Mouse (Mus musculus) kidney, postnatal 10 days (tissue): ENCODE data around the gene Abca14.
A peak's percentile ranks its signal among the peaks of the same experiment; 100 is the strongest.
"Not testable (repeated sequence)": the region's sequence is repeated elsewhere in the genome, so short reads cannot be mapped to it uniquely, and the experiment has no call there.

Experiments used
- DNase-seq: peaks from one replicate; pipeline ENCODE4 v3.0.0; 2021; ENCODE audit warnings: mixed read lengths

Abca14 gene

DNA sequence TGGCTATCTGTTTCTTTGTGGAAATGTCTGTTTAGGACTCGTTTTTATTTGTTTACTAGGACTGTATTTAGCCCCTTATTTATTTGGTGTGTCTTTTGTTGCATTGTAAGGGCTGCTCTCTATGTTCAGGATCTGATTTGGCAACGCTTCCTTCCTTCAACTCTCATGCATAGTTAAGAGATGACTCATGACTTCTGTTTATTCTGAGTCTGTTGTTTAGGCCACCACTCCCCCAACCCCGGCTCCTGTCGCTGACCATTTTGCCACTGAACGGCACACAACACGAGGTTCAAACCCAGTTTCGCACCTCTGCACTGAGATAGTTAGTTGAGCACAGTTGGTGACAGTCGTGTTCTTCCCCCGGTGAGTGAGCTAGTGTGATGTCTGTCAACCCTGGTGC is 2.2 kb downstream of the Abca14 start:
- DNase-seq = no peak

DNA sequence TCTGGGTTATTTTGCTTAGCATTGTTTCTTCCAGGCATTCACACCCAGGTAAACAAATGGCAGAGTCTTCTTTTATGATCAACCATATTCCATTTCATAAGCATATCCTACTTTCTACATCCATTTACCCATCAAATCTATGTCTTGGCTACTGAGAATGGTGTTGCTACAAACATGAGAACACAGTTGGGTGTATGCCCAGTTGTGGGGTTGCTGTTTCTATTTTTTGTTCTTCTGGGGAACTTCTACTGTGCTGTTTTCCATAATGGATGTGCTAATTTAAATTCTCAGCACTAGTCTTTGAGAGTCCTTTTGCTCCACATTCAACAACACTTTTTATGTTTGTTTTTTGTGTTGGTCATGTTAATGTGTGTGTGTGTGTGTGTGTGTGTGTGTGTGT is 24.8 kb downstream of the Abca14 start:
- no peak for DNase-seq

DNA sequence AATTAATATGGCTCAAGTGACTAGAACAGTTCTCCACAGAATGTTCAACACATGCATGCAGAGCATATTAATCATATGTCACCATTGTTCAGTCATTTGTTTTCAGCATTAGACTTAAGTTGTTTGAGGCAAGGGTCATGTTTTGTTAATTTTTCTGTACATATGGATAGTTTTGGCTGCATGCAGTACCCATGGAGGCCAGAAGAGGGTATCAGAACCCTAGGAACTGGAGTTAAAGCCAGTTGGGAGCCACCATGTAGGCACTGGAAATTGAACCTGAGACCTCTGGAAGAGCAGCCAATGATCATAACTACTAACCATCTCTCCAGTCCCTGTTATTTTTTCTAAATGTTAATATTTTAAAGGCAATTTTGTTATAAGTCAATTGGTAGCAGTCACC is 37.3 kb downstream of the Abca14 start:
- peak; percentile 8 for DNase-seq

DNA sequence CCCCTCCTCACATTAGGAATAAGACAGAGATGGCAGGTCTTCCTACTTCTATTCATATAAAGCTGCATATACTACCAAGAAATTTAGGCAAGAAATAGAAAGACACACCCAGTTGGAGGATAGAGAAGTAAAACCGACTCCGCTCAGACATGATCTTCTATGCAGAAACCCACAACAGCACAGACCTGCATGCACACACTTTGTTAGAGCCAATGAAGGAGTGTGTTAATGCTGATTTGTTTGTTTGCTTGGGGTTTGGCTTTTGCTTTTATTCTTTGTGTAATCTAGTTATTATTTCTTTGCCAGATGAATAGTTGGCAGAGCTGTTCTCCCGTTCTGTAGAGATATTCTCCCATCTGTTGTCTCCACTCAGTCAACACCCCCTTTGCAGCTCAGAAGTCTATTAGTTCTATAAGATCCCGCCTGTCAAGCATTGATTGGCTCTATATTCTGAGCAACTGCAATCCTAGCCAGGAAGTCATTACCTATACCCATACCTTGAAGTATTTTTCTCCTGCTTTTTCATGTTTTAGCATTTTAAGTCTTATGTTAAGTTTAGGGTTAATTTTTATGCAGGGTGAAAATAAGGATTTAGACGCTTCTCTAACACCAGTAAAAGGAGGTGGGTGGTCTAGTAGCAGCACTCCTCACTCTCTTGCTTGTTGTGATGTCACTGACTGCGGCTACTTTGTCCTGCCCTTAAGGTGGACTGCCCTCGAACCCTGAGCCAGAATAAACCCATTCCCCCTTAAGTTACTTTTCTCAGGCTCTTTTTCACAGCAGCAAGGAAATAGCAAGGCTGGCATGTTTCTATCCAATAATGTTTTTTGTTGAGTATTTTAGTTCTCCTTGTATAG is 67.6 kb downstream of the Abca14 start:
- DNase-seq = no peak

DNA sequence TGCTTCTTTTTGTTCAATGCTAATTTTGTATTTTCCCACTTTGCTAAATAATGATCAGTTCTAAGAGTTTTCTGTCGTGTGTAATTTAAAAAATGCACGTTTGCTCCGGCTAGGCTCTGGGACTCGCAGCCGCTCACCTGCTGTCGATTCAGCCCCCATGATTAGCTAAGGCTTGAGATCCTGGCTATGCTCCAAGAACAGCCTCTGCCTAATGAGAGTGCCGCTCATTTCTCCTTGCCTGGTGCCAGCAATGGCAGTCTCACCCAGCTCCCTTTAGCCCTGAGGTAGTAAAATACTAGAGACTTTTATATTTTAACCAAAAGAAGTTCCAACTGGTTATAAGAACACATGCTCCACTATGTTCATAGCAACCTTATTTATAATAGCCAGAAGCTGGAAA is 68.3 kb downstream of the Abca14 start:
- peak; percentile 6 for DNase-seq

DNA sequence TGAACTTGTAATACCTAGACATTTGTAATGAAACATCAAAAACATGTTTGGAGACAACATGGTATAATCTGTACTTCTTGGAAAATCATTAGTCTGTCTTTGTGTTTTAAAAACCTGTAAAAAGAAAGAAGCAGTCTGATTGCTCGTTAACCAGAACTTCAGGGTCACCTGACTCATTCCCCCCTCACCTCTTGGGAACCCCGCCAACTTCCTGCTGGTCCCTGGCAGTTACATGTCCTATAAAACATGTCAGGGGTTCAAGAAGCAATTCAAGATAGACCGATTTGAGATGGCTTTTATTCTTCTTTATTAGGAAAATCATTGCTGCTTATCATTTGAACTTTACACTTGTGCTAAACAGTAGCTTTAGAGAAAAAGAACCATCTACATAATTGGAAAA is 81.5 kb downstream of the Abca14 start:
- DNase-seq = peak; percentile 13

DNA sequence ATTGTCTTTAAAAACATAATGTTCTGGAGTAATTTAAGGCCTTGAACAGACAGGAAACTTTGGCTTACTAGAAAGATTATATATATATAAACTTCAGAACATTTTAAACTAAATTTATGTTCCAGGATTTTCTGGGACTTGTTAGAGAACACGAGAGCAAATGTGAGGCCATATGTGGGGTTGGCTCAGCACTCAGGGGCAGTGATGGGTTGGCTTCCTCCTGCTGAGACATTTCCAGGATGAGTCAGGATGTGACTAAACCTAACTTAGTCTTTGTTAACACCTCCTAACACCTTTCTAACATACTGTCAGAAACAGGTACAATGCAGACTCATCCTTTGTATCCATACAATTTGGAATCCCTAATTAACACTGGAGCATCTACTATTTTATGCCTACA is 112.3 kb downstream of the Abca14 start:
- no peak for DNase-seq

DNA sequence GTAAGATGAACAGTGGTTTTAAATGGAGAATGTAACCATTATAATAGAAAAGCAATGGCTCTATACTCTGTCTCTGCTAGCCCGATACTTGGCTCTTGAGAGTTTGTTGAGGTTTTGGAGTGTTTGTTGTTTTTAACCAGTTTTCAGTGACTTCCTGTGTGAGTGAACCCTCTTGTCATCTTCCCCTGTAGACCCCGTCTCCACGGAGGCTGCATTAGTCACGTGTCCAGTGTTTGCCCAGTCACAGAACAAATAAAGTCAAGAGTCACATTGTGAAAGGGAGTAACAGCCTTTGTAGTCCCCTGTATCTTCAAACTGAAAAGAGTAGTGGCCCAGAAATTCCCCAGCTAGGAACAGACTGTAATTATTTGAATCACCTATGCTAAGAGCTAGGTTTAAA is 119.2 kb downstream of the Abca14 start:
- DNase-seq = no peak

DNA sequence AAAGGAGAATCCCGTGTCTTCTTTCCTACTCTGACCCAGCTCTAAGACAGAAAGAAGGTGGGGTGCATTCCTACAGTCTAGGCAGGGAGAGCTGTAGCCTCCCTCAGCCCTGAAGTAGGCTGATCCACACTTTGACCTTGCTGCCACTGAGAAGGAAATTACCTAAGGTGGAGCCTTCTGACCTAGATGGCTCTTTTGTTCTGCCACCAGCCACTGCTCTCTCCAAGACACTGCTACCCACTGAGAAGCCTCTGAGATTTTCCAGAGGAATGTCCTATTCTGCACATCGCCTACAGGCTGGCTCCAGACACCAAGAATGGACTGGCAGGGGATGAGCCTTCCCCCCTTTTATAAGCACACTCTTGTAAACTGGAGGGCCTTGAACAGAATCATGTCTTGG is 122.2 kb downstream of the Abca14 start:
- not testable (repeated sequence) for DNase-seq

DNA sequence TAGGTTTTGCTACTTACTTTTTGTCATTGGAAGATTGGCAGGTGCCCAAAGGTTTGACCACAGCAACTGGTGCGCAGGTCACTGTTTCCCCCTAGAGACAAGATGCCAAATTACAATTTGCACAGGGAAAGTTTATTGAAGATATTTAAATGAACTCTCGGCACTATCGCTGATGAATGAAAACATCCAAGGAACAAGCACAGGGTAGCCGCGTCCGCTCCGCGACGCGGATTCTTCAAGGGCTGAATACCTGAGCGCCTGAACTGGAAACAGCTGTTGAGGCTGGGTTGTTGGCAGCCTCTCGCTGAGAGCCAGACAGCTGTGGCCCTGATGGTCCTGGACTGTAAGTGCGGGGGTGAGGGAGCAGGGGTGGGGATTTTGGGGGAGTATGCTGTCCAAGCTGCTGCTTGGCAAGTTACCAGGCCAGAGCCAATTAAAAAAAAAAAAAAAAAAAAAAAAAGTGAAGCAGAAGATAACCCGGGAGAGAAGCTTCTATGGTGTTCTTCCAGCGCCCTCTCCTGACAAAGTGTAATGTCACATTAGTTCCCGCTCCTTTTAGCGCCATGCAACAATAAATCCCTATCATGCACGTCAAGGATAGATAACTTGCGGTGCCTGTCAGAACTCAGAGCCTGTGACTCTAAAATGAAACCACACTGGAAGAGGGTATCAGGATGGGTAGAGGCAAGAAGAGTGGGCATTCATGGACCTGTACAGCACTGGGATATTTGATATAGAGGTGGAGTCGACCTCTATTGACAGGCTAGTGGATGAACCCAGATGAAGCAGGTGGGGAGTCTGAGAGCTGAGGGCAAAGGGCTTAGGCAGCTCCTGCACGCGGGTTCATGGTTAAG is 123.7 kb downstream of the Abca14 start:
- peak; percentile 47 for DNase-seq

DNA sequence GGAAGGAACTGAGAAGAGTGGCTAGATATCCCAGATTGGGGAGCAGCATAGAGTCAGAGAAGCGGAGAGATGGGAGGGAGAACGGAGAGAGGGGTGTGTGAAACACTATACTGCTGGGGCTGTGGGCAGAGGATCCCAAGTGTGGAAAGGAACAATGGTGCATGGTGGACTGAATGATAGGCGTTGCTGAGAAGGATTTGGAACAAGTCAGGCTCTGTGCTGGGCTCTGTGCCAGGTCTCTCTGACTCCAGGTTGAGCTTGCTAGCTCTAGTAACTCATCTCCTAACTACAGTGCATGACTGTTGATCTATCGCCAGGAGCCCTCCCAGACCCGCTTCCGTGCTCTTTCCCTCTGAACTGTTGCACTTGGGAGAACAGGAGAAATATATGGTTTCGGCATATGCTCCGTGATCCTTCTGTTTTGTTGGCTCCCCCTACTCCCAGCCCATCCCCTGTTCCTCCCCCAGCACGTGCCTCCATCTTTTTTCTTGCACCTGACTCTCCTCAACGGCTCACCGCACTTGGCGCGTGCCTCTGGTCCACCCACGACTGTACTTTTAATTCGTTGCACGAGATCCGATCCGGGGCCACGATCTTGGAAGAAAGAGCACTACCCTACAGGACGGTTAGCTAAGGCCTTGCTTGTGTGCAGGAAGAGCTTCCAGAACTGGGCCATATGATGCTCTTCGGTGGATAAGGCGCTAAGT is 124.5 kb downstream of the Abca14 start, which contains the start of gene Abca15:
TSS of gene Abca15 (plus strand) at position 584 of the 707 bp plus-strand sequence.
- DNase-seq = peak; percentile 71

DNA sequence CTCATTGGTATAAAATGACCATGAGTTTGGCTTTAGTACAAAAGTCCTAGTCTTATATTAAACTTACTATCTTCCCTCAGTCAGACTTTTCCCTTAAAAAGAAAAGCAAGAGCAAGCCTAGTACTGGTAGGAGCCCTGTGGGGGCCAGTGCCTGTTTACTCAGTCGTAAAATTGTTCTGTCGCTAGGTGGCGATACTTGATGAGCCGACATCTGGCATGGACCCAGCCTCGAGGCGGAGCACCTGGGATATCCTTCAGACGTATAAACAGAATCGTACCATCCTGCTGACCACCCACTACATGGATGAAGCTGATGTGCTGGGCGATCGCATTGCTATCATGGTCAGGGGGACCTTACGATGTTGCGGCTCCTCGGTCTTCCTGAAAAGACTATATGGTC is 157.4 kb downstream of the Abca14 start:
- DNase-seq = peak; percentile 5
